Mouse (Mus musculus) layer of hippocampus, adult 11-12 months (tissue): ENCODE measurements around the gene Alkbh4.
A peak's percentile ranks its signal among the peaks of the same experiment; 100 is the strongest.
"Not testable (repeated sequence)": the region's sequence is repeated elsewhere in the genome, so short reads cannot be mapped to it uniquely, and the experiment has no call there.

Source experiments
- DNase-seq: peaks from one replicate; pipeline ENCODE4 v3.0.0; 2022; ENCODE audit warnings: low spot score

Gene Alkbh4

DNA sequence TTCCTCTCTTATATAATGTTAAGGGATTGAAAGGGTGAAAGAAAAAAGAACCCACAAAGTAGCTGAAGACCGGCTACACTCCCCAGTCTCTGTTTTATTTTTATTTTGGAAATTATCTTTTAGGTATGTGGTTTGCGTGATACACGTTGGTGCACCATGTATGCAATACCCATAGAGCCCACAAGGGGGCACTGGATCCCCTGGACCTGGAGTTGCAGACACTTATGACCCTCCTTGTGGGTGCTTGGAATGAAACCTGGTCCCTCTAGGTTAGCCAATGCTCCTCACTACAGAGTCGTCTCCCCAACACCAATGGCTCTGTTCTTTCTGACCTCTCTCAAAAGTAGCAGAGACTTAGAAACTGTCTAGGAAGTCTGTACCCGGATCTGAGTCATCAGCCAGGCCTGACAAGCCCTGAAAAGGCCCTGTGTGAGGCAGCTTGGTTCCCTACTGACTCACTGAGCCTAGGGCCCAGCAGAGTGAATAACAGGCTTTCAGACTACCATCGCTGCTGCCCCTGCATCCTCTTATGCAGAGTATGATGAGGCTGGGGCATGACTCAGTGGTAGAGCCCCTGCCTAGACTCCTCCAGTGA is 7.3 kb downstream of the Alkbh4 start:
- DNase-seq = no peak

DNA sequence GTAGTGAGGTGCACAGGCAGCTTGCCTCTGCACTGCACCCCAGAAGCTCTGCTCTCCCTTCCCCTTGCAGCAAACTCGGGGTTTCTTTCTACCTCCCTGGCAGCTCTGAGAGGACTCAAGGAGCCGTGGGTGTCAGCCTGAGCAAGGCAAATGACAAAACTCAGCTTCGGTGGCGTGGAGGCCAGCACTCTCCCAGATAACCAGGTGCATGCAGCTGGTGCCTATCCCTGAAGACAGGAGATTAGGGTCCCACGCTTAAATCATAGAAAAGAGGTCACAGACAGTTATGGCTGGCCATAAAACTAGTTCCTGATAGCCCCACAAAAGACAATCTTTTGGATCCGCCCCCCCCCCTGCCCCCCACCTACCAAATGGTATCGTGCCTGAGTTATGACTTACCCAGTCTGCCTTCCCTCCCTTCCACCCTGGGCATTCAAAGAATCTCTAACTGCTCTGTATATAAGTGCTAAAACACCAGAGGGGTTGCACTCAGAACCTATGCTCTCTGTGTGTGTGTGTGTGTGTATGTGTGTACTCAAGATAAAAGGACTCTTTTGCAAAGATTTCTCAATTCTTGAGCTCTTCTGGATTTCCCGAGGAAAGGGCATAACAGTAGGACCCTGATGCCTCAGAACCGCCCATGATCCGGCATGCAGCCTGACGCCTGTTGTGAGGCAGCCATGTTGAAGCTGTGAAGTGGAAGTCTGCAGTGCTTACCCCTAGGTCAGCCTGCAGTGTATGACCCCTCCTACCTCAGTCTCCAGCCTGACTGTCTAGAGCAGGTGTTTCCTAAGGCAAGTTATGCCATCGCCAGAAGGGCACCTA is 8.9 kb downstream of the Alkbh4 start:
- no peak for DNase-seq

DNA sequence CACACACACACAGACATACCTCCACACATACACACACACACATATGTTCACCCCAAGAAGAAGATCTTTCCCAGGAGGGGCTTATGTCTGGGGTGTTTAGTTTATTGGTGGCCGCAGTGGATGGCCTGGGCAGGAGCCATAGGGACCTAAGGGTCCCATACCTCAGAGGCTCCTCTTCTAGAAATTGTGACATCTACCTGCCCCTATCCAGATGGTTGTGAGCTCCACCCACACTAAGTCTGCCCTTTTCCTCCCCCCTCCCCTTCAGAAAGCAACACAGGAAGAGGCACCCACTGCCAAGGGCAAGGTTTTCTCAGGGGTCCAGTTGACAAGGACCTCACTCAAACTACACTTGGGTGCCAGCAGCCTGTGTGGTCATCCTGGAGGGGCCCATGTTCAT is 11.0 kb downstream of the Alkbh4 start:
- DNase-seq = no peak

DNA sequence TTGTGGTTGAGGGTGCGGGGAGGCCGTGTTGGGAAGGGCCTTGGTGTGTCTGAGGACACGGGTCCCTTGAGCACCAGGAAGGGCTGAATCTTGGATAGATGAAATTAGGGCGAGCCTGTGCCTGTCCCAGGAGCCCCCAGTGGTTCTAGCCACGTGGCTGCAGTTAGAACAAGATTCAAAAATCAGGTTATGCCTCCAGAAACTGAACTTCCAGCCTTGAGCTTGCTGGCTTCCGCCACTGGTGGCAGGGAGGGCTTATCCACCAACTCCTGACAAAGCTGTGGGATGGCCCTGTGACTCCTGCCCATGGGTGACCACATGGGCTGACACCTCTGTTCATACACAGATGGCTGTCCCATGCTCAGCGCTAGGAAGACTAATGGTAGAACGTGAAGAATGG is 11.8 kb downstream of the Alkbh4 start:
- no peak for DNase-seq

DNA sequence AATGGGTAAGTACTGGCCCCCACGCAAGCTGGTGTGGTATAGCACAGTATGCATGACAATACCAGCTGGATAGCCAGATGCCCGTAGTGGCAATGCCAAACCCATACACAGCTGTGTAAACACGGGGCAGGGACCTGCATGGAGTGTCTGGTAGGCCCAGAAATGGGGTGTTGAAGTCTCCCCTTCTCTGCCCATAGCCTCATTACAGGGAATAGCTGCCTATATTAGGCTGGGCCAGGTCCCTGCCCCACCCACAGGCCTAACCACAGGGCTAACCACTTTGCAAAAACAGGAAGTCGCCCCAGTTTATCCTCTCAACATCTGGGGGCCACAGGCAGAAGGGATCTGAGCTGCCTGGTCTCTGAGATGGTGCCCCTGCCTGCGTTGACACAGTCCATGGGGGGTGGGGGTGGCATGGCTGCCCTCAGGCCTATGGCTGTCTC is 13.2 kb downstream of the Alkbh4 start:
- not testable (repeated sequence) for DNase-seq

DNA sequence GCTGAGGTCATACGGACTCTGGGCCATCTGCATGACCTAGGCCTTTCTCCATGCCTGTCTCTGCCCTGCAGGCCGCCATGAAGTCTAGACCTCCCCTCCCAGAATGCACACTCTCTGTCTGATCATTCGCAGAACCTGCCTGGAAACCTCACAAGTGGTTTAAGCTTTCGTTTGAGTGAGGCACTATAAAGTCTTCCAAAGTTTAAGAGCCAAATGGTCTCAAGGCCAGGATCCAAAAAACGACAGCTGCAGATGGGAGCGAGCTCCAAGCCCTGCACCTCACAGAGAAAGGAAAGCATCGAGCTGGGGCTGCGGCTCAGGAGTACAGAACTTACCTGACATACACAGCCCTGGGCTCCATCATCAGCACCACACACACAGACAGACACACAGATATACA is 16.4 kb downstream of the Alkbh4 start:
- DNase-seq = no peak

DNA sequence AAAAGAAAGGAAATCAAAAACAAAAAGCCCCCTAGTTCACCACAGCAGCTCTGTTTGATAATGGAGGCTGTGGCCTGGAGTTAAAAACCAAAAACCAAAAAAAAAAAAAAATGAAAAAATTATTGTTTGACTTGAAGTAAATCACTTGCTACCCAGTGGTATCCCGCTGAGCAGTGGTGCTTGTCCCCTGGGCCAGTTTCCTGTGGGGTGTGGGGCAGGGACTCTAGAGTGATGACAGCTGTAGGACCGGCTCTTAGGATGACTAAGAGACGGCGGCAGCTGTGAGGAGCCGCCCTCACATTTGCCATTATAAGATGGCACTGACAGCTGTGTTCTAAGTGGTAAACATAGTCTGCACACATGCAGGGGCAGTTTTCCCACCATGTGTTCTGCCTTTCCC is 19.5 kb downstream of the Alkbh4 start:
- DNase-seq = no peak

DNA sequence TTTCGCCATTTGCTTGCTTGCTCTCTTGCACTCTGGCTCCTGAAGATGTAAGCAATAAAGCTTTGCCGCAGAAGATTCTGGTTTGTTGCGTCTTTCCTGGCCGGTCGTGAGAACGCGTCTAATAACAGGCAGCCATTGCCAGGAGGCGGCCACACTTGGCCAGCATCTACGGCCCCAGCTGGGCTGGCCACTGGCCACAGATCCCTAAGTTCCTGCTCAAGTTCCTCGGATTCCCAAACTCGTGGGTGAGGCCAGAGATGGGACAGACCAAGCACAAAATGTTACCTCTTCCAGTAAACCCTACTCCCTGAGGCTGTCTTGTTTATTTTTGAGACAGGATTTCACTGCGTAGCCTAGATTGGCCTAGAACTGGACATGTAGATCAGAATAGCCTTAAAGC is 24.1 kb downstream of the Alkbh4 start:
- DNase-seq = not testable (repeated sequence)

DNA sequence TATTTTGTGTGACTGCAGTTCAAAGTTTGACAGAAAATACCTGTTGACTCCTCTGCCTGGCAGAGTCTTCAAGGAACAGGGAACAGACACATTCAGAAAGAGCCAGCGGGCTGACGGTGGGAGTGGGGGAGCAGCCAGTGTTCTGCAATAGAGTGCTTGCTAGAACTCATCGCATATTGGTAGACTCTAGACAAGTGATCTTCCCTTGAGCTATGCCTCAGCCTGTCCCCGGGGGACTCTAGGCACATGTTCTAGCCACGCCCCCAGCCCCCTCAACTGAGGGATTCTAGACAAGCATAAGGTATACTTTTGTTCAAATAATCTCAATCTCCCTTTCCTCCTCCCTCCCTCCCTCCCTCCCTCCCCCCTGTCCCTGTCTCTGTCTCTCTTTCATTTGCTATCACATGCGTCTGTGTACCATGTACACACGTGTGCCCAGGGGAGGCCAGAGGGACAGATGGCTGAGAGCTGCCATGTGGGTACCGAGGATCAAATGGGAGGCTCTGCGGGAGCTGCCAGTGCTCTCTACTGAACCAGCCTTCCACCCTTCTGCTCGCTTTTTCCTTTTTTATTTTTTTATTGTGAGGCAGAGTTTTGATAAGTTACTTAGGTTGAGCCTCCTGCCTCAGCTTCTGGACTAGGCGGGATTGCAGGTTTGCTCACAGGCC is 28.0 kb downstream of the Alkbh4 start:
- peak; percentile 60 for DNase-seq

DNA sequence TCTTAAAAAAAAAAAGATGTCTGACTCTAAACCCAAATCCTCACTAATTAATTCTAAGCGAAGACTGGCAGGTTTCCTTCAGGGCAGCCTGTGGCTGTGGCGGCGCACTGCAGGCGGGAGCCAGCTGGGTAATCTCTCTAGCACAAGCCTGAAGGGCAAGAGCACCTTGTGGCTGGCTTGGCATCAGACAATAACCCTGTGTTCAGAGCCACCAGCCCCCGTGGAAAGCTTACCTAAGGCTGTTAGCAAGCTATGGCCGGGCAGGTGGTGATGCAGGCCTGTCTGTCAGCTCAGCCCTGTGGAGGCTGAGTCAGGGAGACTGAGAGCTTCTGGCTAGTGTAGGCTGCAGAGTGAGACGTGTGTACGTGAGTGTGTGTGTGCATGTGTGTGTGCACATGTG is 29.3 kb downstream of the Alkbh4 start:
- no peak for DNase-seq

DNA sequence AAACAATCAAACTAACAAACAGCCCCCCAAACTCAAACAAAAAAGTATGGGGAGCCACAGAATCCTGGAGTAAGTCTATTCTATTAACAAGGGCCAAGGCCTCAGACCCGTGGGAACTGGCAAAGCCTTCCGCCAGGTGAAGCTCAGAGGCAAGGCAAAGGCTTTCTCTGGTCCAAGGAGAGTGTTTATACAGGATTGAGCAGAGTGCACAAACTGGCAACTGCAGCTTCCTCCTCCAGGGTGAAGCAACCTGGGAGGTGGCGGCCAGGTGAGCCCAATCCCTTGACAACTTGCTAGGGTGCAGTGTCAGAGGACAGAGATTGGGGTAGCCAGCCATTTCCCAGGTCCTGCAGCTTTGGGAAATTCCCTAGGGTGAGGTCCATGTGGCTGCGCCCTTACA is 31.4 kb downstream of the Alkbh4 start:
- DNase-seq = no peak

DNA sequence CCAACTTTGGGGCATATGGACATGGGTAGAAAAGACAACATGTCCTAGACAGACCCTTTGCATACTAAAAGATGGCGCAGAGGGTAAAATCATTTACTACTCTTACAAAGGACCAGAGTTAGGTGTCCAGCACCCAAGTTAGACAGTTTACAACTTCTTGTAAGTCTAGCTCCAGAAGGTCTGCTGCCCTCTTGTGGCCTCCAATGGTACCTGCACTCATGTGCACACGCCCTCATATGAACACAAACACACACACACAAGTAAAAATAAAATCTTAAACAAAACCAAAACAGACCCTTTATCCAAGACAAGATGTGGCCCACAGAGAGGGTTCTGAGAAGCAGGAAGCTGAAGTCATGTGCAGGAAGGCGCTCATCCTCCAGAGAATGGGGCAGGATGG is 32.1 kb downstream of the Alkbh4 start:
- no peak for DNase-seq

DNA sequence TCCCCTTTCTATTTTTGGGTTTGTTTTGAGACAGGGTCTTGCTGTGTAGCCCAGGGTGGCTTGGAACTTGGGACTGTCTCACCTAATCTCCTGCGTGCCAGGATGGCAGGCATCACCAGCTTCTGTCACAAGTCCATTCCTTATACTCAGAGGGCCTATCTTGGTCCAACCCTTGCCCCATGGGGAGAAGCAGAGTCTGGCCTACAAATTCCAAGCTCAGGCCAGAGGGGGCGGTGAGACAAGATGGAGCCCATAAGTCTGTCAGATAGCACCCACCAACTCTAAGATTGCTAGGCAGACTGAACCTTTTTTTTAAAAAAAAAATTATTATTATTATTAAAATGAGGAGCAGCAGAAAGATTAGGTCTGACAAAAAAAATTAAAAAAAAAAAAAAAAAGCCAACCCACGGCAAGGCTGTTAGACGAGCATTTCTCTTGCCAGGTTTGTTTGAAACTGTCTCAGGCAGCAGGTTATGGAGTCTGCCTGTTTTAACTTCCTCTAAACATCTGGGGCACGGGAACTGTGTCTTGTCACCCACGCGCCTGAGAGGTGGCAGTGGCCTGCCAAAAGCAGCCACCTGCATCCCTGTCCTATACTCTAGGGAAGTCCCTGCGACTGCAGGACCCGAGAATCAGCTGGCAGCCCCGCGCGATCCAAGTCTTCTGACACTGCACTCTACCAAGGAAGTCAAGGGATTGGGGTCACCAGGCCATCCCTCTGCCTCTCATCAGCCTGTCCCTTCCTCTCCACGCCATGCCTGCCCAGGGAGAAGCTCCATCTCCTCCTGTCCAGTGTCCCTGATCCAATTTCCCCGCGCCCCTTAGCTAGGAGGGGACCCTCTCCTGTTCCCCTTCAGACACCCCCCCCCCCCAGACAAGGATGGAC is 33.9 kb downstream of the Alkbh4 start:
- peak; percentile 54 for DNase-seq

DNA sequence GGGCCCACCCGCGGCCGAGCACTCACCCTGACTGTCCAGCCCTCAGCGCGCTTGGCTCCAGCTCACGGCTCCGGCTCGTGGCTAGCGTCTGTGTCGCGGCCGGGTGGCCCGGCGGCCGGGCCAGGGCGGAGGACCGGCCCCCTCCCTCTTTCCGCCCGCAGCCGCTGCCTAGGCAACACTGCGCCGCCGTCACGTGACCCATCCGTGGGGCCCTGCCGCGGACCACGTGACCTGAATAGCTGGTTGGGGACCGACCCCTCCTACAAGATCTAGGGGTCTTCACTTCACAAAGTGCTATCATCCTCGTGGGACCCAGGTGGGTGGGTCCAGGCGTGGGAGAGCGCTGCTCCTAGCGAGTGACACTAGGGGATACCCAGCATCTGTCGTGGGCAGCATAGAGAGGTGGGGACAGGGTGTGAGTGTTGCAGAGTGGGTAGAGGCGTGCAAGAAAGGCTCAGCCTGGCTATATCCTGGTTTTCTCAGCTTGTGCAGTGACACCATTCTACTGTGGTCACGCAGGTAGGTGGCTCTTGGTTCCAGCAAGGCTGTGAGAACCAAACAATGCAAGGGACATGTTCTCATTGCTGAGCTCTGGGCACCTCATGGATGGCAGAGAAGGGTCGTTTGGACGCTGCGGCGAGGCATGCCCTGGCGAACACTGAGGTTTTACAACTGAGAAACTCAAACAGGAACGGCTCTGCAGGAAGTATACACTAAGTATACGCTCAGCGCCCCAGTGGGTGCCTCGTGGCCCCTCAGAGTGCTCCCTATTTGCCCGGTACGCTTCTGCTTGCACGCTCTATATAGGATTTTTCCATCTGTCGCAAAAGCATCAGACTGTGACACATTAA is 34.8 kb downstream of the Alkbh4 start, which contains the start of gene Orai2:
Orai2 (minus strand) TSS at position 202 of the 851 bp plus-strand sequence.
- peak; percentile 88 for DNase-seq

DNA sequence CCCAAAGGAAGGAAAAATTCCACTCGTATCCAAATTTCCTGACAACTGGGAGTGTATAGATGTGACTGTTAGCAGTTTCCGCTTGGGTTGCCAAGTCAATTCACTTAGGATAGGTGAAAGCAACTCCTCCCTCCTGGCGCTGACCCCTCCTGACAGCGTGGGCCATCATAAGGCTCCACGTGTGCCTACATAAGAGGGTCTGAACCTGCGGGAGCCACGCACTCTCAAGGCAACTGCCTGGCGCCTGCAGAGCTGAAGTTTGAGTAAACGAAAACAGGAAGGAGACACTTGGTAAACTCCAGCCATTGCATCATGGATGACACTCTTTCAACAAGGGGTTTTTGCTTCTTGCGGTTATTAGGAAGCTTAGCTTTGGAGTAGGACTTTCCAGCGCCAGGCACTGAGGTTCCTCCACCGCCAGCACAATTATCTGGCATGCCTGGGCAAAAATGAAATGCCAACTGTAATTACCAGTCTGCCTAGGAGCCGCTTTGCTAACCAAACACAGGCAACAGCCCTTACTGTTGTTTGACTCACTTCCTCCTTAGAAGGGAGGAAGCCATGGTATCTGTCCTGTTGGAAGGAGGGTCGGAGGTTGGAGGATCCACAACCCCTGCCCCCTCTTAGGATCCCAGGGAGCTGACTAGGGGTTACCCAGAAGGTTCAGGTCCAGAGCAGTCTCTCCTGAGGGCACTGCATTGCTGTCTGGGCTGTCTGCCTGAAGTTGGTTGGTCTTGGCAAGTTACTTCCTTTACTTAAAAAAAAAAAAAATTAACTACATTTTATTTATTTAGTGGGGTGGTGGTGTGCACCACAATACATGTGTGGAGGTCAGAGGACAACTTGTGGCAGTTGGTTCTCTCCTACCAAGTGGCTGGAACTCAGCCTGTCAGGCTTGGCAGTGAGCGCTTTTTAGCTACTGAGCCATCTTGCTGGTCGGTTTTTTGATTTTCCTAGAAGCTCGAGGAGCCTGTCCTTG is 35.7 kb downstream of the Alkbh4 start:
- peak; percentile 31 for DNase-seq

DNA sequence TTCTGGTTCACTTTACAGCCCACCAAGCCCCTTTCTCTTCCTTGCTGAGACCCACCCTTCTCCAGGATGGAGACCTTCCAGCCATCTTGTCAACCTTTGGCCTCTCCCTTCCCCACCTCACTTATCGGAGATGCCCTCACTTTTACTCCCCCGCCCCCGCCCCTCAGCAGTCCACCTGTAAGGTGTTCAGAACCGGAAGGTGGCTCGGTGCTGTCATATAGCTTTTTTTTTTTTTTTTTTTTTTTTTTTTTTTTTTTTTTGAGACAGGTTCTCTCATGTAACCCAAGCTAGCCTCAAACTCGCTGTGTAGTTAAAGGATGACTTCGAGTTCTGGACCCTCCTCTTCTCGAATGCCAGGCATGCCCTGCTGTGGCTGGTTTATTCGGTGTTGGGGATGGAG is 37.0 kb downstream of the Alkbh4 start:
- no peak for DNase-seq

DNA sequence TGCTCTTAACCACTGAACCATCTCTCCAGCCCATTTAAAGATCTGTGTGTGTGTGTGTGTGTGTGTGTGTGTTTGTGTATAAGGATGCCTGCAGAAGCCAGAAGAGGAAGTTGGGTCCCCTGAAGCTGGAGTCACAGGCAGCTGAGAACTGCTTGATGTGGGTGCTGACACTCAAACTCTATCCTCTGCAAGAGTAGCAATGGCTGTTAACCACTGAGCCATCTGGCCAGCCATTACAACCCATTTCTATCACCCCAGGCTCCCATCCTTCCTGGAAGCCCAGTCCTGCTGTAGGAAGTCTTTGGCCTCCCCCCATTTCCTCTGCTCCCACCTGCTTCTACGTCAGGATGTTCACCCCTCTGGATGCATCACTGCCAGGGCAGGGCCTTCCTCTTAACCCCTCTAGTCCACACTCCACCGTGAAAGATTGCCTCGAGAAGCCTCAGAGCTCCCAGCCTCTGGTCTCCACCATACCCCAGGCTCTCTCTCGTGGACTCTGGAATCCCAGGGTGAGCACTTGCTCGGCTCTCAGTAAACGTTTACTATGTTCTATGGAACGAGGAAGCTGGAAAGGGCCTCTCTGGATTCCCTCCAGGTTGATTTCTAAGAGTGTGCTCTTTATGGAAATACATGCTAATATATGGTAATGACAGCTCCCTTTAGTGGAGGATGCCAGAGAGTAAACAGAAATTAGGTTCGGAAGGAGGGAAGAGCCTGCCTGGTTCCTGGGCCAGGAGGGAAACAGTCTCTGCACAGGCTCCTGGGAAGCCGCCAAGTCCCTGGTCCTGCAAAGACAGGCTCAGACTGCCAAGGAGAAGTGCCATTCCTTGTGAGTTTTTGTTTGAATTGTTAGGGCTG is 37.9 kb downstream of the Alkbh4 start:
- peak; percentile 56 for DNase-seq

DNA sequence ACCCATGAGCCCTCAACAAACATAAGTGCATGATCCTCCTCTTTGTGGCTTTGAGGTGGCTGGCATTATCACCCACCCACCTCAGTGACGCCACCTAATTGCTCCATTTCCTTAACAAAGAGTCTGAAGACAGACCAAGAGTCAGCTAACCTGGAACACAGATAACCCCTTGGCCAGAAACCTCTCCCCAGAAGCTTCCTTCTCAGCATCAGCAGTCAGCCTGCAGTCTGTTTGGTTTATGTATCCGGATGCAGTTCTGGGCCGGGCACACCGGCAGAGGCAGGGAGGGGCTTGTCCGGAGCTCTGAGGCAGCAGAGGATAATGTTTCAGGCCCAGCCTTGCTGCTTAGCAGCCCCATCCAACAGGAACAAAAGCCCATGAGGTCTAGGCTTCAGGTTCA is 43.6 kb downstream of the Alkbh4 start:
- no peak for DNase-seq

DNA sequence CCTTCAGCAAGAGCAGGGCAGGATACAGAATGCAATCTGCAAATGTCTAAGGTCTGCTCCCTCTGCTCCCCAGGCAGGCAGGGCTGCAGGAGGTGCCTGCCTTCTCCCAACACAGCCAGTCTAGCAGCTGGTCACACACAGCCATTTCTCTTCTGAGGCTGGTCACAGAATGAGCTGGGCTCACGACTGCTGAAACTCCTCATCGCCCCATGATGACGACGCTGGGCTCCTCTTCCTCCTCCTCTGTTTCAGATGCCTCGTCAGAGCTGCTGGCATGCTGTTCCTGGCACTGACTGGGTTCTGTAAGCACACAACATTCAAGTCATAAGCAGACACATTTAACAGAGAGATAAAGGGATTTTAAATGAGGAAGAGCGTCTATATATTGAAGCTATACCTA is 45.3 kb downstream of the Alkbh4 start:
- DNase-seq = peak; percentile 40
